Mouse (Mus musculus): ENCODE results near the gene Cfap61.

Cfap61 gene

DNA sequence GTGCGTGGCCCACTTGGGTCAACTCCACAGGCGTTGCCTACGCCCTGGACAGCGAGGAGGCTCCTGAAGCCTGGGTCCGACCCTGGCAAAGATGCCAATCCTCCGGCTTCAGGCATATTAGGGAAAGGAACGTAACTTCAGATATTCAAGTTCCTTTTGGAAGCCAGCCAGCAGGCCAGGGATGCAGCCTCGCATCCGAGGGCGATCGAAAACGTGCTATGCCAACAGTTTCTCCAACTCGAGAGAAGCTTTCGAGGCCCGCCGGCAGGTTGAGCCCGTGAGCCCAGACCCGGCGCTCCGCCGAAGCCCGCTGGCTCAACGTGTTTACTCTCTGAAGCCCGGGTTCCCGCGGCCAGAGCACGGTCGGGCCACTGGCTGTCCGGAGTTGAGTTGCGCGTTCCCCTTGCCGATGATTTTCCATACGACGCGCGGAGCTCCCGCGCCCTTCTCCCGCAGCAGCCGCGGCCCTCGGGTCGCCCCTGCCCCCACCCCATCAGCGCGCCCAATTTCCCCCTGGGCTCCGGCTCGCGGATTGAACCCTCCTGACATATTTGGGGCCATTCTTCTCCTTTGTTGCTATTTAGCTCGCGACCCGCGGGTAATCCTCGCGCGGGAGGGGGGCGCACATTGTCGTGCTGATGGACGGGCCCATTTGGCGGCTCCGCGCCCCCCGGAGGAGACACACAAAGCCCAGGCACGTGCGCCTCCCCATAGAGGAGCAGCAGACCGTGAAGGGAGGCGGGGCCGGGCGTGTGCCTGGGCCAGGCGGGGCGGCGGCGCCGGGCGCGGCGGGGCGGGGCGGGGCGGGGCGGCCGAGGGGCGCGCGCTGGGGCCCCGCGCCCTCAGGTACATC is 286.7 kb downstream of the Cfap61 start, which contains the start of gene Insm1:
Insm1 (plus strand) TSS at position 846 of the 853 bp plus-strand sequence.
- no peak for ATAC-seq (ENCODE audit: low TSS enrichment)

DNA sequence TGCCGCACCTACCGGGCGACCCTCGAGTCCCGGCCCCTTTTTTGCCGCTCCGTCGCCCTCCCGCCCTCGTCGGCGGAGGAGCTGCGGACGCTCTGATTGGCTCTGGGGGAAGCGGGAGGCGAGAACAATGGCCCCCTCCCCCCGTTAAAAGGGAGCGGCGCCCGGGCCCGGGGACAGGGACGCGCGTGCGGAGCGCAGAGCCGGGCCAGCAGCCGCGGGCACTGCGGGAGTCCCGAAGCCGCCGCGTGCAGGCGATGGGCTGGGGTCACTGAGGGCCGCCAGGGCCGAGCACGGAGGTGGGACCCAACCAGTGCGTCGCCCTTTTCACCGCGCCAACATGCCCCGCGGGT is 287.3 kb downstream of the Cfap61 start:
- peak; percentile 32 for ATAC-seq (ENCODE audit: low TSS enrichment)

DNA sequence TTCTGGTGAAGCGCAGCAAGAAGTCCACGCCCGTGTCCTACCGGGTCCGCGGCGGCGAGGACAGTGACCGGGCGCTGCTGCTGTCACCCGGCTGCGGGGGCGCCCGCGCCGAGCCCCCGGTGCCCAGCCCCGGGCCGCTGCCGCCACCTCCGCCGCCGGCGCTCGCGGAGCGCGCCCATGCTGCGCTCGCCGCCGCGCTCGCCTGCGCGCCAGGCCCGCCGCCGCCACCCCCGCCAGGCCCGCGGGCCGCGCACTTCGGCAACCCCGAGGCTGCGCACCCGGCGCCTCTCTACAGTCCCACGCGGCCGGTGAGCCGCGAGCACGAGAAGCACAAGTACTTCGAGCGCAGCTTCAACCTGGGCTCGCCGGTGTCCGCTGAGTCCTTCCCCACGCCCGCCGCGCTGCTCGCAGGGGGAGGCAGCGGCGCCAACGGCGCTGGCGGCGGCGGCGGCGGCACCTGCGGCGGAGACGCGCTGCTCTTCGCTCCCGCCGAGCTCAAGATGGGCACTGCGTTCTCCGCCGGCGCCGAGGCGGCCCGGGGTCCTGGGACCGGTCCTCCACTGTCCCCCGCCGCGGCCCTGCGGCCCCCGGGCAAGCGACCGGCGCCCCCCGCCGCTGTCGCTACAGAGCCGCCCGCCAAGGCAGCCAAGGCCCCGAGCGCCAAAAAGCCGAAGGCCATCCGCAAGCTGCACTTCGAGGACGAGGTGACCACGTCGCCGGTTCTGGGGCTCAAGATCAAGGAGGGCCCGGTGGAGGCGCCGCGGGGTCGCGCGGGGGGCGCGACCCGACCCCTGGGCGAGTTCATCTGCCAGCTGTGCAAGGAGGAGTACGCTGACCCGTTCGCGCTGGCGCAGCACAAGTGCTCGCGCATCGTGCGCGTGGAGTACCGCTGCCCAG is 287.9 kb downstream of the Cfap61 start:
- ATAC-seq (ENCODE audit: low TSS enrichment): peak; percentile 18

DNA sequence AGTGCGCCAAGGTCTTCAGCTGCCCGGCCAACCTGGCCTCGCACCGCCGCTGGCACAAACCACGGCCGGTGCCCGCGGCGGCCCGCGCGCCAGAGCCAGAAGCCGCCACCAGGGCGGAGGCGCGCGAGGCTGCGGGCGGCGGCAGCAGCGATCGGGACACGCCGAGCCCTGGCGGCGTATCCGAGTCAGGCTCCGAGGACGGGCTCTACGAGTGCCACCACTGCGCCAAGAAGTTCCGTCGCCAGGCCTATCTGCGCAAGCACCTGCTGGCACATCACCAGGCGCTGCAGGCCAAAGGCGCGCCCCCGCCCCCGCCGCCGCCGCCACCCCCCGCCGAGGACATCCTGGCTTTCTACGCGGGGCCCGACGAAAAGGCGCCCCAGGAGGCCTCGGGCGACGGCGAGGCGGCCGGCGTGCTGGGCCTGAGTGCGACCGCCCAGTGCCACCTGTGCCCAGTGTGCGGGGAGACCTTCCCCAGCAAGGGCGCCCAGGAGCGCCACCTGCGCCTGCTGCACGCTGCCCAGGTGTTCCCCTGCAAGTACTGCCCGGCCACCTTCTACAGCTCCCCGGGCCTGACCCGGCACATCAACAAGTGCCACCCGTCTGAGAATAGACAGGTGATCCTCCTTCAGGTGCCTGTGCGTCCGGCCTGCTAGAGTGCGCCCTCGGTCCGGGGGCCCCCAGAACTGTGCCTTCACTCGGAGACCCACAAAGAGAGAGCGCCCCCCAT is 288.8 kb downstream of the Cfap61 start:
- peak; percentile 25 for ATAC-seq (ENCODE audit: low TSS enrichment)

DNA sequence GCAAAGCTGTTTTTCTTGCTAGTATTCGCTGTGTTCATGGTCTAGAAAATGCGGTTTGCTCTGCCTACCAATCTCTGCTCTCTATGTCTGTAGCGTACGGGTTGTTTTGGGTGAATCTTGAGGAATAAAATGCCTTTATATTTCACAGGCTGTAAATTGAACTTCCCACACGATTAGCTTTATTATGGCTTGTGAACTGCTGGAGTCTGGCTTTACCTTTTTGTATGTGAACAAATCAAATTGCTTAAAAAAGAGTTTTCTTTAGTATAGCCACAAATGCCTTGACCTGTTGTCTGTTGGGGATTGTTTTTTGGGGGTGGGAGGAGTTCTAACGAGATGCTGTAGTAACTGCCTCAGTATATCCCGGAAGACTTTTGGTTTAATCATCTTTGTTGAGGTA is 289.6 kb downstream of the Cfap61 start:
- ATAC-seq (ENCODE audit: low TSS enrichment): no peak

DNA sequence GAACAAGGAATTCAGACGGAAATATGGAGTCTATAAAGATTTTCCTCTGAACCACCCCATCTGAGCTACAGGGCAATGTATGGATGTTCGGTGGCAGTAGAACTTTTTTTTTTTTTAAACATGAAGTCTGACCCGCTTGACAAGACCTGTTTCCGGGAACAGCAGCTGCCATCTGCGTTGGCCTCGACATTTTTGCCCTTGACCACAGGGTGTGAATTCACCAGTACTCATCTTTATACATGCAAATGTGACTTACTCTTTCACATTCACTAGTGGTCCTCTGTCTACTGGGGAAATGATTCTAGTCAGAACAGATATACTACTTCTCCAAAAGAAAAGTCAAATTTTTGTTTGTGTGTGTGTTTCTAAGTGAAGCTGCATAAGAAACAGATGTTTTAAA is 291.2 kb downstream of the Cfap61 start:
- ATAC-seq (ENCODE audit: low TSS enrichment): no peak

DNA sequence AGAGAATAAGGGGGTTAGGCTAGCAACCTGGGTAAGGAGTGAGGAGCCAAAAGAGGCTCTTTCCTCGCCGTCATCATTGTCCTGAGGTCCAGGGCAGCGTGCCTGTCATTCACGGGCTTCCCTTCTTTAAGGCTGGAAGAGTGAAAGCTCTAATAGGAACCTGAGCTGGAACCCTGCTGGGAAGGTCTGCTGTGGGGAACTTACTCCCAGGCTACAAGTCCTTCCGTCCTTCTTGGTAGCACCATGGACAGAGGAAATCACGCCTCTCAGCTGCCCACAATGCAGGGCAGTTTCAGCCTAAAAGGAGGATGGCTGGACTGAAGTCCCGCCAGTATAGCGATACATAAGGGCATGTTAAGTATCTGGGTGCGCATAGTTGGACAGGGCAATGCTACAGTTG is 291.9 kb downstream of the Cfap61 start:
- no peak for ATAC-seq (ENCODE audit: low TSS enrichment)

DNA sequence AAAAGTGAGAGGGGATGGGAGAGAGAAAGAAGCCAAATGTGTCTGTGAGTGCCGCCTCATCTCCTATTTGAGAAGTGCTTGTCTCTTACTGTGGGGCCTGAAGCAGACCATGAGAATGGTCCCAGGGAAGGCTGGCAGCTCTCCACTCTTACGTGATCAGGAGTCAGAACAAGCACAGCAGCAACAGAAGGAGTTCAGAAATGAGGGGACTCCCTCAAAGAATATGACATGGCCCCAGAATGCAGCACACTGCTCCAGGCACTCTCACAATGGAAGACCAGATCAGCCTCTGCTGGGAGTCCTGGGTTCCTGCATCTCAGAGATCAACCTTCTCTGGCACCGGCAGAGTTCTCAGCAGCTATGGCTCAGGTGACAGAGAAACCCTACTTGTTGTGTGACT is 293.1 kb downstream of the Cfap61 start:
- ATAC-seq (ENCODE audit: low TSS enrichment): no peak

DNA sequence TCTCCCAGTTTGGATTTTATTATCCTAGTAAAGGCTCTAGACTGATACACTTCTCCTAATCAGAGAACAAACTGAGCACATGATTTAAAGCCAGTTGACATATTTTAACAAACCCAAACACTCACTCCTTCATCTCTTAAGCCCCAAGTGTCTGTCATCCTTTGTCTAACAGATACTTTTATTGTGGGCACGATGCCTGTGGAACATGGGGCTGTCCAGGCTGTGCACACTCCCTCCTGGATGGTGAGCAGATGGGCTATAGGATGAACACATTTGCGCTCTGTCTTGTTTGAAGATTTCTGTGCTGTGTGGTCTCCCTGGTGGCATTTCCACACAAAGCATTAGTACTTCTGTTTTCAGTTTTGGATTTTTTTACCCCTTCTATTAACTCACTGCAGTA is 293.9 kb downstream of the Cfap61 start:
- no peak for ATAC-seq (ENCODE audit: low TSS enrichment)

DNA sequence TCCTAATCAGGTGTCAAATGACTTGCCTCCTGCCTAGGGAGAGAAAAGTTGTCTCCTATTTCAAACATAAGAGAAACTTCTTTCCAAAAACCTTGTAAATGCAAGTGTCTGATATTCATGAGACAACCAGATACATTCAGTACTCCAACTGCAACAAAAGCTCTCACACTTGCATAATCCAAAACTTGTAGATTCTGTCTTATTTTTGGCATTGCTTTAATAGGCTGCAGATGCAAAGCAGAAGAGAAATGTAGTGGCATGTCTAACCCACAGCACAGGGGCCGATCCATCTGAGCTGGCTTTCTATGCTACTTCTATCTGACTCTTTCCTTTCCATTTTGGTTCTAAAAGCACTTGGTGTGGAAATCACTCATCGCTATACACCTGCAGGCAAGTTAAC is 296.9 kb downstream of the Cfap61 start:
- ATAC-seq (ENCODE audit: low TSS enrichment): peak; percentile 89

DNA sequence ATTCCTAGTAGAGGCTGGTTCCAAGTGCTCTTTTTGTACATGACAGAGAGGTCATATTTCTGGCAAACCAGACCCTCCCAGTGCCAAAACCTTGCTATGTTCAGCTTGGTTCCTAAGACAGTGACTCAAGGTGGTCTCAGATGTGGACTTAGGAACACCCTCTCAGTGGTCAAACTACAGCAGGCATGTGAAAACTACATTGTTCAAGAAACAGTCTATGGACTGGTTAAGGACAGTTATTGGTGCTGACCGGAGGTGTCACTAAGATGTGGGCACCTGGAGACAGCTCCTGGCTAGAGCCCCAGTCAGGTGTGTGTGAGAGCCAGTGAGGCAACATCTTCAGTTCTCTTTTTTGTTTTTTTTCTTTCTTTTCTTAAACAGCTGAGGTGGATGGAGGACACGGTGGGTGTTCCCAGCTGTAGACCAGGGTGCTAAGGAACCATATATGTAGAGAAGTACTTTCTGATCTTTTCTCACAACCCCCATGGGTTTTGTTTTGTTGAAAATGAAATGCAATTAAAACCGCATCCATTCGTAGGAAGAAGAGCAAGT is 304.7 kb downstream of the Cfap61 start:
- no peak for ATAC-seq (ENCODE audit: low TSS enrichment)

DNA sequence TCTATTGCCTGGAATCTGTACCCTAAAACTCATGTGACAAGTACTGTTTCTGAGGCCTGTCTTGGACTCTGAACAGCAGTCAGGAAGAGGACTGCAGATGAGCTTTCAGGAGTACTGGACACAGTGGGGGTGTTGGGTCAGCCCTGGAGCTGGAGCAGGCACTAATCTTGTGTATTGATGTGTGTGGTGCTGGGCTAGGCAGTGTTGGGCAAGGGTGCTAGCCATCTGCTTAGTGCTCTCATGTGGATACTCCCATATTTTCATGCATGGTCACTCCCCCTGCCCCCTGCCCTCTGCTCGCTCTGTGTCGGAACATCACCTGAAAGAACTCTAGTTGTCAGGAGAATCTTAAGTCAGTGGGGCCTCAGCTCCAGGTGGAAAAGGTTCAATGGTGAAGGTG is 309.5 kb downstream of the Cfap61 start:
- no peak for ATAC-seq (ENCODE audit: low TSS enrichment)

DNA sequence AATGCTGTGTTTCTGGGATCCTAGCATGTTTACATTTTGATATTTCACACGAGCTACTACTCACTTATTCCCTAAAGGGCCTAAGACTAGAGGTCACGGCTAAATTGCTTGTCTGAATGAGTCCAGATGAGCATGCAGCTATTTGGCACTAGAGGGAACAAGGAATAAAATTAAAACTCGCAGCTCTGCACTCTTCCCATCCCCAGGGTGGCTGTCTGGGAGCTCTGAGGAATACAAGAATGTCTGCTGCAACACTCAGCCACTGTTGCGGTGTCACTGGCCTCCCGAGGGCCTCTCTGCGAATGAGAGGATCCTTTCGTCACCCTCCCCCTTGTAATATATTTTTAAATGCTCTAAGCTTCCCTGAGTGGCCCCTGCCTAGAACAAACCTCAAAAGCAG is 310.8 kb downstream of the Cfap61 start:
- no peak for ATAC-seq (ENCODE audit: low TSS enrichment)

DNA sequence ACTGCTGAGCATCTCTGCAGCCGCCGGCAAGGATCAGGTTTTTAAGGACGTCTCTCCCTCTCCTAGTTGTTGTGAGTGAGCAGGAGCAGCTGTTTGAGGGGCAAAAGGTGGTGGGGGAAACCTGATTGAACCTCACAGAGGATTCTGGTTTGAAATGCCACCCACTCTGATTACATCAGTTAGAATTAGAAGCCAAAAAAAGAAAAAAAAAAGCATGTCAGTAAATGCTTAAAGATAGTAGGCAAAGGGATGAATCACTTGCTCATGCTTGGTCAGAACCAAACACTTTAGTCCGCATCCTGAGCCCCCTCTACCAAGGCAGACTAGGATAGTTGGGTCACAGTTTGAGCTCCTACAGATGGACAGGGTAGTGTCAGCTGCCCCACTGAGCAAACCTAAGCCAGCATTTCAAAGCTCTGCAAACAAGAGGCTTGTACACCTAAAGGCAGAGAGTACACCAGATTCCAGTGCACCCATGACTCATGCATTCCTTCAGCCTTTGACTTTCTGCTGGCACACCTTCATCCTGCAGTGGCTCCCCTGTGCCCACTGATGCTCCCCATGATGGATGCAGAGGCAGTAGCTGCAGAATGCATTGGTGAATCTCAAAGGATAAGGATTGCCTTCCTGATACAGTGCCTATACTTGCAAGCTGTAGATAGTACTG is 312.0 kb downstream of the Cfap61 start:
- ATAC-seq (ENCODE audit: low TSS enrichment): peak; percentile 82

DNA sequence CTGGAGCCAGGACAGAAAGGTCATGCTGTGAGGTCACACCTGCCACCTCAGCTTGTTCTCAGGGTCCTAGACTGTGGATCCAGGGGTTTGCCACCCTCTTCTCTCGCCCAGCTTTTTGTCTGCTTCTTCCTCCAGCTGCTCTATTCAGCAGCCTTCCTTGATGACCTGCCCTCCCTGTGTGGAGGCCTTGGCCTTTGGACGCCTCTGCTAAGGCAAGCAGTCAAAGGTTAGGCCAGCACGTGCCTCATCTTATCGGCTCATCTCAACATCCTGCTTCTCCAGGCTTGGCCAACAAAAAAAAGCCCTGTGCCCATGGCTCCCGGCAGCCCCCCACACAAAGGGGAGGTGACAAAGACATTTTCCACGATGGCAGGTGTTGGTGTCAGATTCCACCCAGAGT is 313.0 kb downstream of the Cfap61 start:
- no peak for ATAC-seq (ENCODE audit: low TSS enrichment)

DNA sequence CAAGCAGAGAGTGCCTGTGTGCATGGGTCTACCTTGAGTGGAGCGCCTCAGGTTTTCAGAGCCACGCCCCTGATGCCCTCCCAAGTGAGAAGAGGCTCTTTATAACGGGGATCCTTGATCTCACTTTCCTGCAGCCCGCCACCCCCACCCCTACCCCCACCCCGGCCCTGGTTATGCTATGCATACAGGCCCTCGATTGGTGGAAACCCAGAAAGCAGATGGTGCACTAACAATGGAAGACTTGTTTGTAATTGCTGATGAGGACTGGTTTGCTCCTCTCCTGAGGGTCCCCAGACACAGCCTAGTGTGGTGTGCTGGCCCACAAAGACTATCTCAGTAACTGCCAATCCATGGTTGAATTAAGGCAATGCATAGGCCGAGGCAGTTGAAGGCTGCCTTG is 314.4 kb downstream of the Cfap61 start:
- ATAC-seq (ENCODE audit: low TSS enrichment): no peak

DNA sequence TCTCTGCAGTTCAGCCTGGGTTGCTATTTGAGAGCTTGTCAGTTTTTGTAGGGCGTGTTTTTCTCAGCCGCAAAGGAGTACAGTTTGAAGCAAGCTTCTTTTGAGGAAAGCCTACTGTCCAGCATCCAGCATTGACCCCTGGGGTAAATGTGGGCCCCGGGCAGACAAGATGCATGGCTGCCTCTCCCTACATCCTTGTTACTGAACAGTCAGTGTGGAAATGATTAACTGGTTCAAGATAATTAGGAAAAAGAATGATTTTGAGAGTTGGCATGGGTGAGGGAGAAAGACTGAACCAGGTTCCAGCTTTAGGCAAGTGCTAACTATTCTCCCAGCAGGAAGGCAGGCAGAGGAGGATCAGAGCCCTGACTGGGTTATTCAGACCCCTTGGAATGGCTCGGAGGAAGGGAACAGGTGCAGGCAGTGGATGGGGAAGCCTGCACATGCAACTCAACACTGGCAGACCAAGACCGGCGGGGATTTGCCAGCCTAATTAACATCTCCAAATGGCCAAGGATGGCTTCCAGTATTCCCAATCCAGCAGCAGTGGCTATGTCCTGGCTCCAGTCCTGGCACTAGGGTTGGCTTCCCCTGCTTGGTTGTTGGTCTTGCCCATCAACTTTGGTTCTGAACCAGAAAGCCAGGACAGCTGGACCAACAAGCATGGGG is 315.8 kb downstream of the Cfap61 start:
- ATAC-seq (ENCODE audit: low TSS enrichment): no peak

DNA sequence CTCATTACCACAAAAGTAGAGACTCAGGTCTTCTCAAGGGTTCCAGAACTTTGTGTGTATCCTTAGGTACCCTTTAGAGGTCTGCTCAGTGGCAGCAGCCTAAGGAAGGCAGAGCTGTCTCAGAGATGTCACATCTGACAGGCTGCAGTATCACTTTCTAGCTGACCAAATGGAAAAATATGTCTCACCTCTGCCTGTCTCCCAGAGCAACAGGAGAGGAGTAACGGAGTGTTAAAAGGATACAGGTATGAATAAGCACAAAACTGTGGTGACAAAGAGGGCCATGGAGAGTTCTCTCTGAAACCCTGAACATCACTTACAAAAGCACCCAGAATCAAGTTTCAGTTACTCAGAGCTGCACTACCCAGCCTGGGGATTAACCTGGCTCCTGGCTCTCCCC is 319.8 kb downstream of the Cfap61 start:
- ATAC-seq (ENCODE audit: low TSS enrichment): no peak

DNA sequence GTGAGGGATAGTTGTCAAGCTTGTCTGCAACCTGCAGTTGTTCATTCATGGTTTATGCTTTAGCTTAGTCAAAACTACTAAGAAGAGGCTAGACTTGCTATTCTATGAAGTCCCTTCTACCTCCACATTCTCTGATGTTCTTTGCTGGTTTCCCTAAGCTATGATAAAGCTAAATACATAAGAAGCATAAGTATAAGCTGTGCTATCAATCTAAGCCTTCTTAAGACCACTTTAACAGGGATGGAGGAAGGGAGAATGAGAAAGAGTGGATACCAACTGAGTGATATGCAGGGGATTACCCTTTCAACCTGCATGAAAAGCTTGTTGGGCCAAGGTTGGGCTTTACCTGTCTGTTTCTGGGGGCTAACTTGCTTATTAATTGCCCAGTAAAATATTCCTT is 321.1 kb downstream of the Cfap61 start:
- ATAC-seq (ENCODE audit: low TSS enrichment): no peak

DNA sequence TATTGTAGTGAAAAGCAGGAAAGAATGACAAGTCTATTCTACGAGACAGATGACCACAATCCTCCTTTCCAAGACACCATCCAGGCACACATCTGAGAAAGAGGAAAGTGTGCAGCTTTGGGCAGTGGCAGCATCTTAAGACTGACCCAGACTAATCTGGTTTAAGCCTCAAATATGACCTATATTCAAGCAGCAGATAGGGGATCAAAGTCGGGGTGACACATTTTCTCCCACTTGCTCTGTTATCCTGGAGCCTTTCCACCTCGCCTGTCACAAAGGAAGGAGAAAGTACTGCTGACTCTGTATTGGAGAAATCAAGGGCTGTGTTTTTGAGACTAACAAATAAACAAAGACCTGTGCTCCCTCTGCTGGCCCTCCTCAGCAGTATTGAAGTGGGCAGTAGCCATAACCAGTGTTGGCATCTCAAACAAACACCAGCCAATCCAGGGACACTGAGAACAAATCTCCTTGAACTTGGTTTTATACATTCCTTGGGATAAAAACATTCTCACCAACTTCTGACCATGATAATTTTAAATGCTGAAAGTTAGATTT is 321.8 kb downstream of the Cfap61 start:
- no peak for ATAC-seq (ENCODE audit: low TSS enrichment)

DNA sequence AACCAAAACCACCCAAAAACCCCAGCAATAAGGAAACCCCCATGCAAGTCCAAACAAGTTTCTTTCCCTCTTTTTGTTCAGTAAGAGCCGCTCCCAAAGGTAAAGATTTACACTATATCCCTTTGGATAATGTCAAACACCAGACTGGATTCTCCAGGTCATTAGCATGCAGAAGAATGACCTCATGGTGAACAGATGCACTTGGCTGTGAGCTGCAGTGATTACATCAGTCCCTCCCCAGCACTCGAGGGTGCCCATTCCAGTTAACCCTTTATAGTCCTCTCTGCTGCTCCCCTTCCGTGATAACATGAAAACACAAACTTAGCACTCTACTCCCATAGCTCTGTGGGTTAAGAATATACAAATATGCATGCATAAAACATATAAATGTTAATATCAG is 322.5 kb downstream of the Cfap61 start:
- ATAC-seq (ENCODE audit: low TSS enrichment): no peak
